Mouse (Mus musculus) midbrain, postnatal 0 days (tissue): ENCODE results near the gene Kcmf1. TPM values are rescaled to one million over a fixed set of nuclear protein-coding genes. Genes with fewer than 3 reads are reported as not detected.
A peak's percentile ranks its signal among the peaks of the same experiment; 100 is the strongest.

Experiments
- ATAC-seq: fragments of 200-750 bp; cut with Nextera tagmentation; 2 replicates; pipeline ENCODE4 v1.8.0; 2017; ENCODE audit warnings: moderate number of reproducible peaks, mild to moderate bottlenecking, moderate TSS enrichment, moderate library complexity; ENCODE audit not compliant: low FRiP score
- DNase-seq: peaks from one replicate; pipeline ENCODE4 v3.0.0-alpha.2; 2015; ENCODE audit warnings: low spot score
- H3K27ac ChIP-seq: fragments of 300-500 bp; sonication (generic); 2 replicates; pipeline ENCODE4 v1.5.1; 2014; ENCODE audit warnings: low read depth, mild to moderate bottlenecking, low read length, mixed read lengths
- H3K27me3 ChIP-seq: fragments of 300-500 bp; sonication (generic); 2 replicates; pipeline ENCODE4 v1.6.1; 2014; ENCODE audit warnings: low read length, control low read depth, mixed read lengths; ENCODE audit not compliant: insufficient read depth
- H3K36me3 ChIP-seq: fragments of 300-500 bp; sonication (generic); 2 replicates; pipeline ENCODE4 v1.6.1; 2014; ENCODE audit warnings: low read length, control low read depth, mixed read lengths; ENCODE audit not compliant: insufficient read depth
- H3K4me1 ChIP-seq: fragments of 300-500 bp; sonication (generic); 2 replicates; pipeline ENCODE4 v1.6.1; 2014; ENCODE audit warnings: mild to moderate bottlenecking, control low read depth, antibody characterized with exemption, low read length, mixed read lengths; ENCODE audit not compliant: insufficient read depth
- H3K4me2 ChIP-seq: fragments of 300-500 bp; sonication (generic); 2 replicates; pipeline ENCODE4 v1.6.1; 2014; ENCODE audit warnings: low read depth, mild to moderate bottlenecking, low read length, mixed read lengths; ENCODE audit not compliant: poor library complexity, severe bottlenecking
- H3K4me3 ChIP-seq: fragments of 300-500 bp; sonication (generic); 2 replicates; pipeline ENCODE4 v1.5.1; 2014; ENCODE audit warnings: low read depth, mild to moderate bottlenecking, low read length, moderate library complexity
- H3K9ac ChIP-seq: fragments of 300-500 bp; sonication (generic); replicated peaks from 2 replicates; pipeline ENCODE4 v1.6.1; 2014; ENCODE audit warnings: mild to moderate bottlenecking, low read length, moderate library complexity, mixed read lengths; ENCODE audit not compliant: poor library complexity, severe bottlenecking
- H3K9me3 ChIP-seq: fragments of 300-500 bp; sonication (generic); 2 replicates; pipeline ENCODE4 v1.6.1; 2016; ENCODE audit warnings: low read length, control low read depth
- CTCF ChIP-seq: IDR thresholded peaks from 2 replicates; pipeline ENCODE4 v1.5.1; 2016; ENCODE audit warnings: antibody characterized with exemption, mild to moderate bottlenecking
- WGBS: fragments of 180-500 bp; shearing (Covaris S2); extraction: QIAGEN DNeasy Blood & Tissue Kit; methylation state at CpG from one replicate; pipeline ENCODE4 v1.1.7; 2014; 5-methylcytosine and 5-hydroxymethylcytosine counted together
- polyA plus RNA-seq: library from polyadenylated mRNA; unstranded; fragments of >200 nt; fragmentation: Nextera tagmentation; extraction: Ambion mirVana; gene quantifications from 2 replicates; pipeline ENCODE4 v1.2.1, GENCODE M21; 2015
- total RNA-seq: library from RNA; depleted of rRNA; stranded (reverse); fragments of >200 nt; gene quantifications from 2 replicates; pipeline ENCODE4 v1.2.3, GENCODE M21; 2014

Gene Kcmf1
- total and polyA plus RNA-seq, 2 experiments from 2014 or later = 52.8 to 74.2 TPM

- Histone ChIP-seq H3K4me3 (no peak overlapping the region), H3K36me3 (no peaks in the 10 kb centered on the region), H3K9me3 (no peaks in the 10 kb centered on the region), H3K4me2 (no peak overlapping the region), H3K9ac (no peak overlapping the region), H3K4me1 (no peaks in the 10 kb centered on the region), H3K27ac (no peak overlapping the region), H3K27me3 (no peaks in the 10 kb centered on the region)
- DNase-seq = no peak
- WGBS = 77% methylated on average over 6 of the region's 6 CpGs
- no peak for ATAC-seq
- no peak; the same call in 1 of the 2 replicates for TF ChIP-seq CTCF
Measured at GRCm38 (mm10) chr6:72902254-72902990, 2.6 kb upstream of the Kcmf1 start.

GRCm38 (mm10) chr6:72900952-72901351 lies 1.2 kb upstream of the Kcmf1 start:
- no peak overlapping the region for H3K9ac ChIP-seq
- no peak overlapping the region for H3K27ac ChIP-seq
- 65% methylated on average over 7 of the region's 7 CpGs for WGBS
- no peak overlapping the region; the same call in 1 of the 2 replicates for H3K4me3 ChIP-seq
- H3K4me2 ChIP-seq = peak overlapping the region; percentile 71; the same call in 1 of the 2 replicates
- no peak for TF ChIP-seq CTCF
- no peak for DNase-seq
- no peaks in the 10 kb centered on the region for H3K36me3 ChIP-seq
- H3K27me3 ChIP-seq = no peaks in the 10 kb centered on the region
- ATAC-seq = no peak
- no peaks in the 10 kb centered on the region for H3K4me1 ChIP-seq
- H3K9me3 ChIP-seq = no peaks in the 10 kb centered on the region

GRCm38 (mm10) chr6:72899201-72899780 lies 488 bp downstream of the Kcmf1 start:
- Histone ChIP-seq H3K4me3 (peak overlapping the region; percentile 90), H3K4me2 (peak overlapping the region; percentile 71), H3K9ac (peak overlapping the region; percentile 99), H3K4me1 (no peaks in the 10 kb centered on the region), H3K27me3 (no peaks in the 10 kb centered on the region), H3K36me3 (no peaks in the 10 kb centered on the region), H3K27ac (peak overlapping the region; percentile 92), H3K9me3 (no peaks in the 10 kb centered on the region)
- ATAC-seq (peak; percentile 57), DNase-seq (peak; percentile 44)
- no peak for TF ChIP-seq CTCF
- under 1% methylated on average over 36 of the region's 85 CpGs for WGBS

- Histone ChIP-seq H3K27me3 (no peaks in the 10 kb centered on the region), H3K4me3 (peak overlapping the region; percentile 90), H3K9me3 (no peaks in the 10 kb centered on the region), H3K4me2 (peak overlapping the region; percentile 71), H3K27ac (peak overlapping the region; percentile 92), H3K9ac (peak overlapping the region; percentile 99), H3K36me3 (no peaks in the 10 kb centered on the region), H3K4me1 (no peaks in the 10 kb centered on the region)
- DNase-seq (peak; percentile 32), ATAC-seq (peak; percentile 59)
- 1% methylated on average over 71 of the region's 71 CpGs for WGBS
- no peak for TF ChIP-seq CTCF
Measured at GRCm38 (mm10) chr6:72898244-72899200, 1.3 kb downstream of the Kcmf1 start.

GRCm38 (mm10) chr6:72895000-72895399 lies 4.8 kb downstream of the Kcmf1 start:
- WGBS = 81% methylated on average over 3 of the region's 3 CpGs
- no peak overlapping the region for H3K9ac ChIP-seq
- H3K27me3 ChIP-seq = no peaks in the 10 kb centered on the region
- no peak overlapping the region for H3K4me2 ChIP-seq
- no peaks in the 10 kb centered on the region for H3K9me3 ChIP-seq
- no peak for TF ChIP-seq CTCF
- no peak overlapping the region for H3K4me3 ChIP-seq
- no peaks in the 10 kb centered on the region; the same call in 1 of the 2 replicates for H3K4me1 ChIP-seq
- no peaks in the 10 kb centered on the region for H3K36me3 ChIP-seq
- ATAC-seq (no peak), DNase-seq (no peak)
- H3K27ac ChIP-seq = no peak overlapping the region
